Mouse (Mus musculus): ENCODE measurements around the gene Bag5.
"Not testable (repeated sequence)": the region's sequence is repeated elsewhere in the genome, so short reads cannot be mapped to it uniquely, and the experiment has no call there.

Gene Bag5

GRCm38 (mm10) chr12:111736676-111737075 lies 23.6 kb upstream of the Bag5 start:
- DNase-seq (ENCODE audit: low spot score in 2 of 2), result not testable (repeated sequence)

DNA sequence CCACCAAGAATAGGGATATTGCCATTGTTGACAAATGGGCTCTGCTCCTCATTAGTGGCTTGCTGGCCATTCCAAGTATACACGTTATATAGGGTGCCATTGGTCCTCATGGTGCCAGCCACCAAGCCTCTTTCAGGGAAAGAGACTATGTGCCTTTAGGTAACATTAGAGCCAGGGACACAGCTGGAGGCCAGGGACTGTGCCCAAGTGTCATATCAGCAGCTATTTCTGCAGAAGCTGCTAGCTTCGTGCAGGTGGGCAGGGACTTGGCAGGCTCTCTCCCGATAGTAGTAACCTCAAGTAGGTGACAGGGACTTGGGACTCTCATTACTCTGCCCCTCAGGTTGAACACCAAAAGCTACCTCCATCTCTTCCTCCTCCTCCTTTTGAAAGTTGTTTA lies 21.9 kb upstream of the Bag5 start:
- DNase-seq (ENCODE audit: low spot score in 2 of 2), result no peak

DNA sequence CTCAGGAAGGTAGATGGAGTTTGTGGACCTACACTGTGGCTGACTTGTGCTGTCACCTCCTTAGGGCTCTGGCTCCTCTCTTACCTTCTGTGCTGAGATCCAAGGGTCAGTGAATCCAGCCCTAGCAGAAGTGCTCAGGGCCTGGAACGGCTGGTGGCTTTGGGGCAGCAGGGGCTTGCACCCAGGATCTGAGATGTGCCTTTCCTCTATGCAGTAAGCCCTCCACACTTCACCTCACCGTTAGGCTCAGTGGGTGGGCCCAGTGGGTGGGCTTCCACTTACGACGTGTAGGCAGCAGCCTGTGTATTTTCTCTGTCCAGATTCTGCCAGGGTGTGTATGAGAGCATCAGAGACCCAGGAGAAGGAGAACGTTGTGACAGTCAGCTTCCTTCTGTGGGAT lies 19.9 kb upstream of the Bag5 start:
- DNase-seq (ENCODE audit: low spot score in 2 of 2), result no peak

DNA sequence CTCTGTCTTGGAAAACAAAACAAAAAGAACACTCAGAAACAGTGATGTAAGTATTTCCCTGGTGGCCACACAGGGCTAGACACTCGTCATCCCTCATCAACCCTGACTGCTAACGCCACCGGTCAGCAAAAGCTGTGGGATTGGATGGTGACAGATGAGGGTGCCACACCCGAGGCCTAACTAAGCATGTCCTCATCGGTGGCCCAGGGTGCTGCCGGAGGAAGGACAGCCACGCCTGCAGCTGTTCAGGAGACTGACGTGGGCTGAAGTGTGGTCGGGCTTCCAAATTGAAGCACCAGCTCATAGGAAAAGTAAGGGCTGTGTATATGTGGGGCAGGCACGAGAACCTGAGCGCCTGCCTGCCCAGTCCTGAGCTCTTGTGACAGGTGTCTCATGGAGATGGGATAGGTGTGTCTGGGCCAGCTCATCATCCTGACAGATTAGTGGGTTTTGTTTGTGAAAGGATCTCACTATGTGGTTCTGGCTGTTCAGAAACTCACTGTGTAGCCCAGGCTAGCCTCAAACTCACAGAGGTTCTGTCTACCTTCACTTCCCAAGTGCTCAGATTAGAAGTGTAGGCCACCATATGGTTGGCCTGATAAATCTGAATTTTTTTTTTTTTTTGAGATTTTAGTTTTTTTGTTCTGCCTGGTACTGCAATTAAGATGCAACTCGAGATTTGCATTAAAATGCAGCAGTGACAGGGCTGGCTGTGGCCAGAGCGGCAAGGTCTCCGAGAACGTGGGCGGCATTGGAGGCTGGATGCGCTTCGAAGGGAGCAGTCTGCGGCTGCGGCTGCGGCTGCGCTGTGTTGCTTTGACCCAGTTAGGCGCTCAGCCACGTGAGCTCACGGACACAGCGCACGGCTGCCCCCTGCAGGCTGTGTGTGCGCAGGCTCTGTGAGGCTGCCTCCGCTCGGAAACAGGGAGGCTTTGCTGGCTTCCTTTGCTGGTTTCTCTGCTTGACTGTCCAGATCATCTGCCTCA lies 19.1 kb upstream of the Bag5 start:
- DNase-seq (ENCODE audit: low spot score in 2 of 2), result peak; percentile 76 to 85

- DNase-seq (ENCODE audit: low spot score in 2 of 2), result no peak
These were observed 14.9 kb upstream of the Bag5 start for GRCm38 (mm10) chr12:111727956-111728355.

GRCm38 (mm10) chr12:111726122-111726463 lies 13.0 kb upstream of the Bag5 start:
- peak; percentile 78 to 89 for DNase-seq (ENCODE audit: low spot score in 2 of 2)

DNA sequence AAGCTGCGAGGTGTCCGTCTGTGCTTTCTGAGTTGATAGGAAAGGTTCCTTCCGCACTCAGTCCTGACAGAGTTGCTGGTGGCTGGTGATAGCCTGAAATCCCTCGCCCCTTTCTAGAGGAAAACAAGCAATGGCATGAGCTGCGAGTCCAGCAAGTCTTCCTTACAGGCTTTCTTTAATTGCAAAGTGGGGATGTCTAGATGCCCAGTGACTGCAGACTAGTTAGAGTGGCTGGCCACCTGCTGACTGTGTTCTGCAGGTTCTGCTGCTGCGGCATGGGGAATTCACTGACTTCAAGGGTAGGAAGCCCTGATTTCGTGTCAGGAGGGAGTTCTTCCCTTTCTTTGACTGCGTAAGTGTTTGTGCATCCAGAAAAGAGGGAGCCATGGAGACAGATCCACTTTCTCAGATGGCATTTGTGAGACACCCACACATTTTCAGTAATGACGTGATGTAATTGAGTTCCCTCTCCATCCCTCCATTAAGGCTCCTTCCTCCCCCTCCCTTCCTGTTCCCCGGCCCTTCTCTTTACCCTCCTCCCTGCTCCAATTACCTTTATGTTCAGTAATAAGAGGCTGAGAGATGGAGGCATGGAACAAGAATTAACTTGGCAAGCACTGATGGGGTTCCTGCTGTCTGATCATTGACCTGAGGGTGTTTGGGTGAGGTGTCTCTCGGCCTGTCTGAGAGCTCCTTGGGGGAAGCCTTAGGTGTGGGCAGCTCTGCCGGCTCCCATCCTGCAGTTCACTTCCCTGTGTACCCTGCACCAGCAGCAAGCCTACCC lies 12.5 kb upstream of the Bag5 start:
- DNase-seq (ENCODE audit: low spot score in 2 of 2), result no peak

- DNase-seq (ENCODE audit: low spot score in 2 of 2), result peak; percentile 76 to 87
These were observed 11.7 kb upstream of the Bag5 start for GRCm38 (mm10) chr12:111724638-111725337.

- no peak for DNase-seq (ENCODE audit: low spot score in 2 of 2)
These were observed 9.6 kb upstream of the Bag5 start for GRCm38 (mm10) chr12:111722654-111723053.

GRCm38 (mm10) chr12:111720222-111720621 lies 7.2 kb upstream of the Bag5 start:
- DNase-seq (ENCODE audit: low spot score in 2 of 2), result no peak

DNA sequence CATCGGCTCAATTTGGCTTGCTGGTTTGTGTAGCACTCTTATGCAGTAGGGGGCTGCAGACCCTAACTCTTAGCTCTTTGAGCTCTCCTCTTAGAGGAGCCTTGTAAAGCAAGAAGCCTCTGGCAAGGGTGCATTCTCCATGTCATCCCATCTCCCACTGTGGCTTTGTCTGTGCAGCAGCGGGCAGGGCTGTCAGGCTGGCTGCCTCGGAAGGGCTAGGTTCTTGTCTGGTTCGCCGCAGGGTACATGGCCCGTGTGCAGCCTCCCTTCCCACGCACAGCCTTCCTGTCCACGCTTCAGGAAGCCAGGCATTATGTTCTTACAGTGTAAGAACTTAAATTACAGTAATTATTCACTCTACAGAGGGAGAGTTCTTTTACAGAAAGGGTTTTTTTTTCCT lies 5.6 kb upstream of the Bag5 start:
- no peak for DNase-seq (ENCODE audit: low spot score in 2 of 2)

GRCm38 (mm10) chr12:111716505-111716904 lies 3.4 kb upstream of the Bag5 start:
- DNase-seq (ENCODE audit: low spot score in 2 of 2), result no peak

GRCm38 (mm10) chr12:111713880-111714279 lies 823 bp upstream of the Bag5 start:
- not testable (repeated sequence) for DNase-seq (ENCODE audit: low spot score in 2 of 2)

DNA sequence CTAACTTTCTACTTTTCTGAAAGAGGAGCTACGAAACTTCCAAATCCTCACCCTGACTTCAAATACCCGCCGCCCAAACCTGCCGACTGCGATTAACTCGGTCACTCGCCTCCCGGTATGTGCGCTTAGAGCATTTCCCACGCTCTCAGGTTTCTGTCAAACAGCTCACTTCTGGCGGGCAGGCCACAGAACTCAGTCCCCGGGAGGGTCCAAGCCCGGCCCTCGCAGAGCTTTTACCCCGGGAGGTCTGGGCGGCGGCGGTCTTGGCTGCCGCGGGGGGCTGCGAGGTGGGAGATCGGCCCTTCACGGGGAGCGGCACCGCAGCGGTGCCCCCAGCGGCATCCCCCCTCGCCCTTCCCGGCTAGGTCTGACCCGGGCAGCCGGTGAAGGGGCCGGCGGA lies 581 bp downstream of the Bag5 start:
- DNase-seq (ENCODE audit: low spot score in 2 of 2), result no peak

- peak in 1 of 2 experiments; percentile 50 for DNase-seq (ENCODE audit: low spot score in 2 of 2)
These were observed 3.0 kb downstream of the Bag5 start for GRCm38 (mm10) chr12:111710091-111710490.

DNA sequence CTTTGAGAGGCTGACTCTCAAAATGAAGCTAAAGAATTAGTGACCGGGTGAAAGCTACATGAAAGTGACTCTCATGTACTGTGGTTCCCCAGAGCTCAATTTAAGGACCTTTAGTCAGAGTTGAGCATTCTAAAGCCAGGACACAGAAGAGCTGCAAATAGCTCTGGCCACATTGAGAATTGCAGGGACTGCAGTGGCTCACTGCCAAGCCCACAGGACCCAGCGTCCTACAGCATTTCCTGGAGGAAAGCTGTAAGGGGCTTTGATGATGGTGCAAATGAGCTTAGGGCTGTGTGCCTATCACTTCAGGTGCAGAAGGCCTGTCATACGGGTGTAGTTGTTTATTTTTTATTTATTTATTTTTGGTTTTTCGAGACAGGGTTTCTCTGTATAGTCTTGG lies 4.9 kb downstream of the Bag5 start:
- no peak for DNase-seq (ENCODE audit: low spot score in 2 of 2)

GRCm38 (mm10) chr12:111705186-111705973 lies 7.7 kb downstream of the Bag5 start:
- peak; percentile 93 to 94 for DNase-seq (ENCODE audit: low spot score in 2 of 2)

DNA sequence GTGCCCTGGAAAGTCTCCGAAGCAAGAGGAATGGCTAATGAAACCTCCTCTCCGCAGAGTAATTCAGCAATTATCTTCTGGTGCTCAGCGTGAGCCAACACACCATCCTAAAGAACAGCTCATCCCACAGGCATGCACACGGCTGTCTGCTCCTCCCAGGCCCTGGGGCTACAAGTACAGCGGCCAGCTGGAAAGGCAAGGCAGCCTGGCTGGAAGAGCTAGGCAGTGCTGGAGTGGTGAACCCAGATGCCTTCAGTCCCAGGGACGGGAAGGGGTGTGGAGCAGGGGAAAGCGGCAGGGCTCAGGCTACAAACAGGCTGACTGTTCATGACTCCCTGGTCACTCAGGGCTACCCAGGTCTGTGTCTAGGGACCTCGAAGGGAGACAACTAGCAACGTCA lies 8.4 kb downstream of the Bag5 start:
- peak; percentile 83 to 85 for DNase-seq (ENCODE audit: low spot score in 2 of 2)

DNA sequence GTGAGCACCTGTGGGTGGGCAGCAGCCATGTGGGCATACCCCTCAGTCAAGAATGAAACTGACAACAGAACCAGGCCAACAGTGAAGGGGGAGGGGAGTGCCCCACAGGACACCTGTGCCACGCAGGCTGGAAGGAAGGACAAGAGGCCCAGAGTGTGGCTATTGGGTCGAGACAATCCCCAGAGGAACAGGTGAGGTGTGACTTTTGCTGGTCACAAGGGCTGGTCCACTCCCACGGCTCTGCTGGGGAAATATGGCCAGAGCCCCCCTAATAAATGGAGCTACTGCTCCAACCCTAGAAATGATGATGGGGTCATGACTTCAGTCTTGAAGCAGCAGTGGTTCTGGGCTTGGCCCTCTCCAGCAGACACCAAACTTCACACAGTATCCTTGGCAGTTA lies 9.8 kb downstream of the Bag5 start:
- DNase-seq (ENCODE audit: low spot score in 2 of 2), result no peak

GRCm38 (mm10) chr12:111700920-111701458 lies 12.1 kb downstream of the Bag5 start:
- no peak for DNase-seq (ENCODE audit: low spot score in 2 of 2)

DNA sequence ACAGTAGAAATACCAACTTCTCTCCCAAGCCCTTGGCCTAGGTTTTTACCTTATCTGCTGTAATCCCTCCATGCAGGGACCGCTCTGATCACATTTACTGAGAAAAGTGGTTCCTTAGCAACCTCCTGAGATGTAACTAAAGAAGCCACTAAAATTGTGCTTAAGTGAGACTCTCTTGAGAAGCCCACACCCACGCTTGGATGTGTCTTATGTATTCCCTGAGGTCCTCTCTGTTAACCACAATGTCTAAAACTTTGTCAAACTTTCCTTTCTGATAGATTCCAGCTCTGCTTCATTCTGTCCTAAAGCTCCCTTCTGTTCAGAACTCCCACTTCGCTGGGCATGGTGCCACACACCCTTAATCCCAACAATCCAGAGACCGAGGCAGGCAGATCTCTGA lies 13.5 kb downstream of the Bag5 start:
- no peak for DNase-seq (ENCODE audit: low spot score in 2 of 2)
